In genomic region chr2:108584799-108585198, GRCm38 (mm10) we compare ENCODE assay signal across 16 mouse cellular contexts.
DNase-seq lines count a peak whose midpoint lies in the region.
"Had no signal": no experiment of that assay in that cellular context is flagged by ENCODE, and none has a peak within 500 bp of the region (broad histone marks: within the 10 kb centered on the region; RNA-seq: fewer than 3 reads in every experiment).

No protein-coding gene starts in this region.

- intact Hi-C loops in left cerebral cortex, postnatal 4 days (cut with DNase I), result no loop called here

- peak; percentile 18 to 62 for DNase-seq in frontal cortex, adult 2 months (ENCODE audit: extremely low spot score in 1 of 2, low spot score in 1 of 2)
- DNase-seq in frontal cortex, postnatal 10 days (ENCODE audit: low spot score in 2 of 2), result no peak
- peak; percentile 13 for DNase-seq in left cerebral cortex, adult 11 months (ENCODE audit: low spot score)
- no peak for DNase-seq in left cerebral cortex, postnatal 4 days
- DNase-seq in right cerebral cortex, postnatal 25 days, result peak; percentile 11
- no peak for DNase-seq in right cerebral cortex, postnatal 14 days
- DNase-seq in telencephalon, adult 2 months (ENCODE audit: low read depth, low spot score), result peak; percentile 58
- DNase-seq in ovary, postnatal 14 days (ENCODE audit: low spot score), result no peak
- DNase-seq: adrenal gland, postnatal 10 days; cerebellum, adult 11-12 months; cerebellum, adult 9-11 months; cerebellum, postnatal 36 days; gastrocnemius, postnatal 10 days; heart, adult 18-20 months; heart, postnatal 10 days; heart, postnatal 4 days had no signal

Comparison
In these comparisons a context has a peak if more than half of its experiments do, and no peak if none do; other contexts are left out.
1. DNase-seq: peak in frontal cortex, adult 2 months (2 of 2), left cerebral cortex, adult 11 months (single experiment), right cerebral cortex, postnatal 25 days (single experiment) and telencephalon, adult 2 months (single experiment); none in frontal cortex, postnatal 10 days (0 of 2), left cerebral cortex, postnatal 4 days (single experiment), right cerebral cortex, postnatal 14 days (single experiment) and ovary, postnatal 14 days (single experiment).